Mouse (Mus musculus): ENCODE results near the gene Med27. TPM values are rescaled to one million over a fixed set of nuclear protein-coding genes. Genes with fewer than 3 reads are reported as not detected.

Gene Med27
- polyA plus RNA-seq, 2 experiments from 2014 or later = 30.7 to 32.3 TPM

- ATAC-seq = no peak
Observed at GRCm38 (mm10) chr2:29572811-29573427, 226.3 kb downstream of the Med27 start.

DNA sequence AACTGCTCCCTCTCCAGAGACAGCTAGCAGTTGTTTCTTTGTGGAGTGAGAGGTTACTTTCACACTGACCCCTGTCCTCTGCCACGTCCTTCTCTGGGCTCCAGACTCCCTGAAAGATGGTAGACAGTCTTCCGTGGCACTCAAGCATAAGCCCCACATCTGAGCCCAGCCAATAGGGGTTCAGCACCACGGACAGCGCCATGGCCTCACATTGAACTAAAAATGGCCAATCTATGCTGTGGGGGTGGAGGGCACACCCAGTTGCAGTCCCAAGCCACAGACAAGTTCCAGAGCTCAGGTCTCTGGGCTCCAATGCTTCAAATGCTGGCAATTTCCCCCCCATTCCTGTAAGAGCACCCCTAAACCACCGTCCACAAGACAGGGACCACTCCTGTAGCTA, 227.0 kb downstream of the Med27 start:
- no peak for ATAC-seq

GRCm38 (mm10) chr2:29574187-29574586, 227.6 kb downstream of the Med27 start:
- ATAC-seq = no peak

Other genes with a start within 250 kb of the Med27 start
- gene Setx, start 222.6 kb upstream of the Med27 start, polyA plus RNA-seq (2017; shearing (Covaris generic)) = 10 to 100 TPM; 27.6 to 40.7 TPM
- 1 to 10 TPM; 2.4 to 3.1 TPM for gene Ntng2, start 93.8 kb upstream of the Med27 start, polyA plus RNA-seq (2017; shearing (Covaris generic))

Measured in CD4-positive, CD25-positive, alpha-beta regulatory T cell, adult 4 months (primary cell).